In the genomic region with DNA sequence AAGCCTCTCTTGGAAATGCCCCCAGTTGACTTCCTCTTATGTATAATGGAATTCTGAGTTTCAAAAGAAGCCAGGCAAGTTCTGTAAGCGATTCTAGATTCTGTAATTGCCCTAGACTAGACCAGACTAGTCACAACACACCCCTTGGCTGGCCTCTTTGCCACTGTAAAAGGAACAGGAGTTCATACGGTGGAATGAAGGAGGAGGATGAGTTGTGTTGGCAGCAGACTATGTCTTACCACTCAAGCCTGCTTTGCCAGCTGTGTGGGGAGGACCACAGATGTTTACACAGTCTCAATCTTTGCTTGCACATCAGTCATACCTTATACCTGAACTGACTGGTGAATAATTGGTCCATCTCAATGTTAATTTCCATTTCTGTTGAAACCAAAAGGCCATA, we compare ENCODE assay signal across 22 mouse cellular contexts.
DNase-seq lines count a peak whose midpoint lies in the region; ATAC-seq and TF ChIP-seq lines count a peak whose summit lies in the region.
"Had no signal": no experiment of that assay in that cellular context is flagged by ENCODE, and none has a peak within 500 bp of the region (broad histone marks: within the 10 kb centered on the region; RNA-seq: fewer than 3 reads in every experiment).

No protein-coding gene starts in this region.

- no peaks in the 10 kb centered on the region for H3K27me3 ChIP-seq in kidney, embryonic 16.5 days (ENCODE audit: insufficient read depth, low read length)
- H3K27me3 ChIP-seq in neural tube, embryonic 15.5 days (replicated peaks) = no peaks in the 10 kb centered on the region
- H3K27me3 ChIP-seq in stomach, postnatal 0 days (ENCODE audit: control insufficient read depth, insufficient read depth, low read length) = no peaks in the 10 kb centered on the region
- H3K27me3 ChIP-seq: embryonic facial prominence, embryonic 12.5 days; hindbrain, embryonic 13.5 days had no signal

- no peak overlapping the region for H3K27ac ChIP-seq in kidney, embryonic 16.5 days (ENCODE audit: low read length)
- H3K27ac ChIP-seq in neural tube, embryonic 15.5 days (replicated peaks) = no peak overlapping the region
- H3K27ac ChIP-seq in stomach, postnatal 0 days (replicated peaks) = peak overlapping the region; percentile 49; the same call in 1 of the 2 replicates
- H3K27ac ChIP-seq: embryonic facial prominence, embryonic 12.5 days; forebrain, embryonic 10.5 days; gastrocnemius, adult 2 months; heart, embryonic 10.5 days; hindbrain, embryonic 13.5 days; hindbrain, postnatal 0 days had no signal

- H3K4me3 ChIP-seq in kidney, embryonic 16.5 days (ENCODE audit: low read length) = no peak overlapping the region
- no peak overlapping the region for H3K4me3 ChIP-seq in neural tube, embryonic 15.5 days (replicated peaks)
- no peak overlapping the region for H3K4me3 ChIP-seq in stomach, postnatal 0 days (ENCODE audit: low read depth, low read length)
- H3K4me3 ChIP-seq: embryonic facial prominence, embryonic 12.5 days; forebrain, embryonic 10.5 days; gastrocnemius, adult 2 months; heart, embryonic 10.5 days; hindbrain, embryonic 13.5 days had no signal

- ATAC-seq in kidney, embryonic 16.5 days (ENCODE audit: low FRiP score, low TSS enrichment) = no peak
- ATAC-seq in neural tube, embryonic 15.5 days (ENCODE audit: low FRiP score) = no peak
- ATAC-seq in stomach, postnatal 0 days (ENCODE audit: low FRiP score, low TSS enrichment) = peak; percentile 65; the same call in 1 of the 2 replicates
- ATAC-seq: forebrain, embryonic 14.5 days; hindbrain, postnatal 0 days had no signal

- no peak for TF ChIP-seq CTCF in stomach, postnatal 0 days (IDR thresholded peaks at IDR 0.05; ENCODE audit: low read depth)

- H3K4me2 ChIP-seq in kidney, embryonic 16.5 days (replicated peaks; ENCODE audit: low read depth, low read length) = no peak overlapping the region
- no peak overlapping the region for H3K4me2 ChIP-seq in neural tube, embryonic 15.5 days
- H3K4me2 ChIP-seq in stomach, postnatal 0 days (replicated peaks; ENCODE audit: low read depth) = no peak overlapping the region
- H3K4me2 ChIP-seq: embryonic facial prominence, embryonic 12.5 days; hindbrain, embryonic 13.5 days had no signal

- no peaks in the 10 kb centered on the region for H3K4me1 ChIP-seq in kidney, embryonic 16.5 days (ENCODE audit: insufficient read depth, low read length)
- H3K4me1 ChIP-seq in neural tube, embryonic 15.5 days = no peaks in the 10 kb centered on the region
- H3K4me1 ChIP-seq in stomach, postnatal 0 days (replicated peaks; ENCODE audit: control insufficient read depth, insufficient read depth) = no peaks in the 10 kb centered on the region
- H3K4me1 ChIP-seq: embryonic facial prominence, embryonic 12.5 days; forebrain, embryonic 10.5 days; hindbrain, embryonic 13.5 days had no signal

- no peak overlapping the region for H3K9ac ChIP-seq in kidney, embryonic 16.5 days (replicated peaks; ENCODE audit: low read length)
- no peak overlapping the region for H3K9ac ChIP-seq in neural tube, embryonic 15.5 days (replicated peaks)
- H3K9ac ChIP-seq in stomach, postnatal 0 days (ENCODE audit: low read length) = no peak overlapping the region
- H3K9ac ChIP-seq: embryonic facial prominence, embryonic 12.5 days; hindbrain, embryonic 13.5 days had no signal

- peak; percentile 28 for DNase-seq in kidney, adult 9 months
- DNase-seq in neural tube, embryonic 10.5 days (ENCODE audit: extremely low spot score, low spot score) = peak; percentile 9
- peak; percentile 95 for DNase-seq in gonadal fat pad, adult 2 months (ENCODE audit: low read depth)
- no peak for DNase-seq in stomach, postnatal 0 days (ENCODE audit: low spot score)
- no peak for DNase-seq in ovary, postnatal 10 days (ENCODE audit: low spot score)
- DNase-seq: adrenal gland, adult 2 months; adrenal gland, postnatal 25 days; cerebellum, adult 18-20 months; cerebellum, postnatal 10 days; embryo, embryonic 11 days; gastrocnemius, adult 2 months; gastrocnemius, postnatal 25 days; heart, adult 18-20 months; heart, postnatal 10 days had no signal

- WGBS in kidney, embryonic 16.5 days = 40% methylated on average over 2 of the region's 2 CpGs
- 69% methylated on average over 2 of the region's 2 CpGs for WGBS in neural tube, embryonic 15.5 days
- 48% methylated on average over 2 of the region's 2 CpGs for WGBS in stomach, postnatal 0 days

- no peaks in the 10 kb centered on the region for H3K9me3 ChIP-seq in kidney, embryonic 16.5 days (ENCODE audit: low read length)
- H3K9me3 ChIP-seq in neural tube, embryonic 15.5 days (replicated peaks) = no peaks in the 10 kb centered on the region
- H3K9me3 ChIP-seq in stomach, postnatal 0 days (ENCODE audit: control insufficient read depth, low read length) = no peaks in the 10 kb centered on the region
- H3K9me3 ChIP-seq: embryonic facial prominence, embryonic 12.5 days; forebrain, embryonic 10.5 days; heart, embryonic 10.5 days; hindbrain, embryonic 13.5 days had no signal

- no peak for TF ChIP-seq EP300 in stomach, postnatal 0 days (optimal IDR thresholded peaks at IDR 0.05)

- no peaks in the 10 kb centered on the region for H3K36me3 ChIP-seq in kidney, embryonic 16.5 days (ENCODE audit: insufficient read depth, low read length)
- H3K36me3 ChIP-seq in neural tube, embryonic 15.5 days = no peaks in the 10 kb centered on the region
- H3K36me3 ChIP-seq in stomach, postnatal 0 days (ENCODE audit: control insufficient read depth, insufficient read depth, low read length) = no peaks in the 10 kb centered on the region
- H3K36me3 ChIP-seq: embryonic facial prominence, embryonic 12.5 days; forebrain, embryonic 10.5 days; heart, embryonic 10.5 days; hindbrain, embryonic 13.5 days had no signal

Comparison
In these comparisons a context has a peak if more than half of its experiments do, and no peak if none do; other contexts are left out.
1. DNase-seq: peak in kidney, adult 9 months (single experiment), neural tube, embryonic 10.5 days (single experiment) and gonadal fat pad, adult 2 months (single experiment); none in stomach, postnatal 0 days (single experiment) and ovary, postnatal 10 days (single experiment).